ENCODE assay signal across 9 mouse cellular contexts in the genomic region with DNA sequence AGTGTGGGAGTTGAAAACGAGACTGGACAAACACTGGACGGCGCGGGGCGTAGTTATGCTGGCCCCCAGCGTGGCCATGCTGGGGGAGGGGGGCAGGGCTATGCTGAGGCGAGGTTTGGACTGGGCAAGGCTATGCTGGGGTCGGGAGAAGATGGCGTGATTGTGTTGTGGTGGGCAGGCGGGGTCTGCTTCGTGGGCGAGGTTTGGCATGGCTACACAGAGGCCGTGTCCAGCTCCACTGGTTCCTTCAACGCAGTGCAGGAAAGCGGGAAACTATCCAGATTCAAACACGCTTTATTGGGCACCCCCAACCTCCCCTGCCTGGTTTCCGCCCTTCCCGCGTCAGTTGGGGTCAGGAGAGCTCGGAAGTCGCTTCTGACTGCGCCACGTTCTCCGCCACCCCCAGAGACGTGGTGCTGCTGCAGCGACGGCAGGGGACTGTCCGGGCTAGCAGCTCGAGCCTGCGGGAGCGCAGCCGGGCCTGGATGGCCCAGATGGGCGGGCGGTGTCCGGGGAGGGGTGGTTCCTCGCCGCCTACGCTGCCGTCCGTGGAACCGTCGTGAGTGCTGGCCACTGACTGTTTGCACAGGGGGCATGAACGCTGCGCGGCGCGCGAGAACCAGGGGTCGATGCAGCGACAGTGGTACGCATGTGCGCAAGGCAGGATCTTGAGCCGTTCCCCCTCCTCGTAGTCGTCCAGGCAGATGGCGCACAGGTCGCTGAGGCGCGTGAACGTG. TPM values are rescaled to one million over a fixed set of nuclear protein-coding genes. Genes with fewer than 3 reads are reported as not detected.
DNase-seq lines count a peak whose midpoint lies in the region; ATAC-seq and TF ChIP-seq lines count a peak whose summit lies in the region.
"Had no signal": no experiment of that assay in that cellular context is flagged by ENCODE, and none has a peak within 500 bp of the region (broad histone marks: within the 10 kb centered on the region; RNA-seq: fewer than 3 reads in every experiment).

No protein-coding gene starts in this region.

- peaks cover 71% of the 10 kb centered on the region for H3K27me3 ChIP-seq in embryonic facial prominence, embryonic 12.5 days
- peaks cover 18% of the 10 kb centered on the region for H3K27me3 ChIP-seq in hindbrain, postnatal 0 days (ENCODE audit: insufficient read depth, low read length)
- H3K27me3 ChIP-seq in neural tube, embryonic 15.5 days (replicated peaks) = peaks cover 34% of the 10 kb centered on the region

- intact Hi-C loops in left cerebral cortex, postnatal 25 days (cut with DNase I) = no loop called here
- intact Hi-C loops in left cerebral cortex, postnatal 36 days (cut with DNase I) = no loop called here

- no peaks in the 10 kb centered on the region for H3K36me3 ChIP-seq in embryonic facial prominence, embryonic 12.5 days
- no peaks in the 10 kb centered on the region for H3K36me3 ChIP-seq in hindbrain, postnatal 0 days (ENCODE audit: insufficient read depth, low read length)
- H3K36me3 ChIP-seq in neural tube, embryonic 15.5 days = no peaks in the 10 kb centered on the region

- H3K27ac ChIP-seq in embryonic facial prominence, embryonic 12.5 days = no peak overlapping the region
- no peak overlapping the region; the same call in 1 of the 2 replicates for H3K27ac ChIP-seq in hindbrain, postnatal 0 days
- 0 out of 2 replicates have a peak overlapping the region, but pooled peaks have one; percentile 9 for H3K27ac ChIP-seq in neural tube, embryonic 15.5 days (replicated peaks)

- DNase-seq in left cerebral cortex, postnatal 25 days (ENCODE audit: low spot score in 2 of 2) = peak; percentile 2
- no peak for DNase-seq in left cerebral cortex, adult 9 months (ENCODE audit: low spot score in 2 of 2)
- DNase-seq in hindbrain, postnatal 0 days (ENCODE audit: low spot score) = peak; percentile 55
- no peak for DNase-seq in right cerebral cortex, adult 2 months (ENCODE audit: low spot score in 2 of 2)
- DNase-seq in left cerebral cortex, postnatal 36 days (ENCODE audit: low spot score in 2 of 2) = no peak
- no peak for DNase-seq in layer of hippocampus, adult 9-11 months

- ATAC-seq in embryonic facial prominence, embryonic 12.5 days (ENCODE audit: insufficient number of reproducible peaks, insufficient read depth, low FRiP score, low TSS enrichment) = no peak
- no peak for ATAC-seq in hindbrain, postnatal 0 days
- no peak for ATAC-seq in neural tube, embryonic 15.5 days (ENCODE audit: low FRiP score)

- peaks cover 34% of the 10 kb centered on the region for H3K4me1 ChIP-seq in embryonic facial prominence, embryonic 12.5 days
- H3K4me1 ChIP-seq in hindbrain, postnatal 0 days (ENCODE audit: insufficient read depth, low read length) = peaks cover 30% of the 10 kb centered on the region
- peaks cover 56% of the 10 kb centered on the region for H3K4me1 ChIP-seq in neural tube, embryonic 15.5 days

- H3K9me3 ChIP-seq in embryonic facial prominence, embryonic 12.5 days = no peaks in the 10 kb centered on the region
- no peaks in the 10 kb centered on the region for H3K9me3 ChIP-seq in hindbrain, postnatal 0 days (ENCODE audit: low read length)
- no peaks in the 10 kb centered on the region for H3K9me3 ChIP-seq in neural tube, embryonic 15.5 days (replicated peaks)

- TF ChIP-seq CTCF in hindbrain, postnatal 0 days (IDR thresholded peaks at IDR 0.05; ENCODE audit: low read depth) = peak; percentile 5; the same call in 1 of the 2 replicates

- no peak overlapping the region for H3K9ac ChIP-seq in embryonic facial prominence, embryonic 12.5 days
- no peak overlapping the region for H3K9ac ChIP-seq in hindbrain, postnatal 0 days (replicated peaks; ENCODE audit: low read length)
- no peak overlapping the region for H3K9ac ChIP-seq in neural tube, embryonic 15.5 days (replicated peaks)

- peak overlapping the region; percentile 26 for H3K4me3 ChIP-seq in embryonic facial prominence, embryonic 12.5 days
- peak overlapping the region; percentile 23; the same call in 1 of the 2 replicates for H3K4me3 ChIP-seq in hindbrain, postnatal 0 days (ENCODE audit: low read length)
- H3K4me3 ChIP-seq in neural tube, embryonic 15.5 days (replicated peaks) = peak overlapping the region; percentile 26

- 8% methylated on average over 55 of the region's 60 CpGs for WGBS in embryonic facial prominence, embryonic 12.5 days
- 6% methylated on average over 59 of the region's 60 CpGs for WGBS in hindbrain, postnatal 0 days
- 8% methylated on average over 56 of the region's 60 CpGs for WGBS in neural tube, embryonic 15.5 days

- H3K4me2 ChIP-seq in embryonic facial prominence, embryonic 12.5 days (replicated peaks) = peak overlapping the region; percentile 39
- H3K4me2 ChIP-seq in hindbrain, postnatal 0 days (ENCODE audit: low read depth, low read length) = peak overlapping the region; percentile 35
- peak overlapping the region; percentile 51 for H3K4me2 ChIP-seq in neural tube, embryonic 15.5 days

RNA-seq across cellular contexts. Expression of gene Znrf4, which starts 1.1 kb away (rescaled TPM):
- not detected for total RNA-seq in left cerebral cortex, postnatal 25 days (2021)
- not detected in 2 replicates for polyA plus RNA-seq in embryonic facial prominence, embryonic 12.5 days (2016; fragmentation: Nextera tagmentation; extraction: Ambion mirVana)
- not detected in 2 replicates for total RNA-seq in hindbrain, postnatal 0 days (2014; rRNA removed)
- not detected in 2 replicates for polyA plus RNA-seq in hindbrain, postnatal 0 days (2015; fragmentation: Nextera tagmentation; extraction: Ambion mirVana)
- not detected in 2 replicates for polyA plus RNA-seq in neural tube, embryonic 15.5 days (2015; fragmentation: Nextera tagmentation; extraction: Ambion mirVana)
- total RNA-seq in left cerebral cortex, postnatal 36 days (2021) = not detected
- total RNA-seq: layer of hippocampus, adult 8-10 months had no signal

RNA-seq across cellular contexts. Expression of gene Ptprs, which starts 34.9 kb away (rescaled TPM):
- total RNA-seq in left cerebral cortex, postnatal 25 days (2021) = 100 to 1,000 TPM; 621 to 622 TPM
- polyA plus RNA-seq in embryonic facial prominence, embryonic 12.5 days (2016; fragmentation: Nextera tagmentation; extraction: Ambion mirVana) = 158 and 167 TPM in 2 replicates
- 869 and 913 TPM in 2 replicates for total RNA-seq in hindbrain, postnatal 0 days (2014; rRNA removed)
- polyA plus RNA-seq in hindbrain, postnatal 0 days (2015; fragmentation: Nextera tagmentation; extraction: Ambion mirVana) = 196 and 198 TPM in 2 replicates
- polyA plus RNA-seq in neural tube, embryonic 15.5 days (2015; fragmentation: Nextera tagmentation; extraction: Ambion mirVana) = 206 and 247 TPM in 2 replicates
- total RNA-seq in left cerebral cortex, postnatal 36 days (2021) = 100 to 1,000 TPM; 576 to 675 TPM

RNA-seq across cellular contexts. Expression of gene Gm20219, which starts 43.0 kb away (rescaled TPM):
- 1 to 10 TPM; 1.7 to 1.9 TPM for total RNA-seq in left cerebral cortex, postnatal 25 days (2021)
- polyA plus RNA-seq in embryonic facial prominence, embryonic 12.5 days (2016; fragmentation: Nextera tagmentation; extraction: Ambion mirVana) = 1.4 and 1.7 TPM in 2 replicates
- 0.10 and 0.54 TPM in 2 replicates for total RNA-seq in hindbrain, postnatal 0 days (2014; rRNA removed)
- polyA plus RNA-seq in hindbrain, postnatal 0 days (2015; fragmentation: Nextera tagmentation; extraction: Ambion mirVana) = 0.37 and 0.55 TPM in 2 replicates
- polyA plus RNA-seq in neural tube, embryonic 15.5 days (2015; fragmentation: Nextera tagmentation; extraction: Ambion mirVana) = 0.95 and 1.4 TPM in 2 replicates
- total RNA-seq in left cerebral cortex, postnatal 36 days (2021) = 1 to 10 TPM; 1.3 to 3.5 TPM

Comparison
In these comparisons a context has a peak if more than half of its experiments do, and no peak if none do; other contexts are left out.
1. DNase-seq: peak in left cerebral cortex, postnatal 25 days (2 of 2) and hindbrain, postnatal 0 days (single experiment); none in left cerebral cortex, adult 9 months (0 of 2), right cerebral cortex, adult 2 months (0 of 2), left cerebral cortex, postnatal 36 days (0 of 2) and layer of hippocampus, adult 9-11 months (single experiment).
2. Peak in every context shown above with its lines, with median percentiles within 50 percentile points of each other: H3K4me2 ChIP-seq and H3K4me3 ChIP-seq.